Mouse (Mus musculus) heart, postnatal 4 days (tissue): Measurements from ENCODE around the gene Chrna9. TPM values are rescaled to one million over a fixed set of nuclear protein-coding genes. Genes with fewer than 3 reads are reported as not detected.
"Not testable (repeated sequence)": the region's sequence is repeated elsewhere in the genome, so short reads cannot be mapped to it uniquely, and the experiment has no call there.

Experiments
- DNase-seq: peaks from one replicate; pipeline ENCODE4 v3.0.0; 2021
- total RNA-seq, 2 experiments: library from RNA; stranded (reverse); gene quantifications; 2 replicates each; pipeline ENCODE4 v1.2.3; 2021

Gene Chrna9
- total RNA-seq, 2 experiments from 2014 or later, result 0.54 TPM; not detected in 1

DNA sequence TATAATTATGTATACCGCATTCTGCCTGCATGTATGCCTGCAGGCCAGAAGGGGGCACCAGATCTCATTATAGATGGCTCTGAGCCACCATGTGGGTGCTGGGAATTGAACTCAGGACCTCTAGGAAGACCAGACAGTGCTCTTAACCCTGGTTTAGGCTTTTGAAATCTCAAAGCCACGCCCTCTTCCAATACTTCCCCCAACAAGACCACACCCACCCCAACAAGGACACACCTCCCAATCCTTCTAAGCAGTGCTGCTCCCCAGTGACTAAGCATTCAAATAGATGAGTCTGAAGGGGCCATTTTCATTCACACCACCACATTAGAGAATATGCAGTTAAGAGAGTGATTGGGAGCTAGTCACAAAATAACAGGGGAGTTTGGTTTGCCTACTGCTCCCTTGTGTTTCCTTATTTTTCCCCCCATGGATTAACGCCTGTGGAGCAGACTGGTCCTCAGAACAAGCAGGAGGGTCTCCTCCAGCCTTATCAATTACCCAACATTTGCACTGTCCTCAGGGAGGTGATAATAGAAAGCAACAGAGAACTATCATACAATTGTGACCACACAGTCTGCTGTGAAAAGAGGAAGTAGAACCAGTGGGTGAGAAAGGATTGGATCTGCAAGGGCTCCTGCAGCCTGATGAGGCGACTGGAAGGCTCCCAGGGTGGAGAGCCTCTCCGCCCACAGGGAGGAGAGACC lies 25.3 kb downstream of the Chrna9 start:
- no peak for DNase-seq

DNA sequence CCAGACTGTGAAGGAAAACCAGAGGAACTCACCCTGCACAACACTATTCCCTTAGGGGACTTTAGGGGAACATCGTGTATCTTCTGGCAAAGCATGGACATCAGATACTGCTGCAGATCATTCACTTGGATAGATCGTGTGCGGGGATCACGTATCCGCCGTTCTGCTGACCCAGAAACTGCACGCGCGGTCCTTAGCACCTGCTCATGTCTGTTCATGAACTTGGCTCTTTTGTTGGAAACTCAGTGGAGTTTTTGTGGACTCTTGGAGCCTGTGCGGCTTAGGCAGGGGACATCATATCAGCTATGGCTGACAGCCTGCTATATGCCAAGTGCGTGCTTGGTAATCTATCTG lies 25.9 kb downstream of the Chrna9 start:
- no peak for DNase-seq

DNA sequence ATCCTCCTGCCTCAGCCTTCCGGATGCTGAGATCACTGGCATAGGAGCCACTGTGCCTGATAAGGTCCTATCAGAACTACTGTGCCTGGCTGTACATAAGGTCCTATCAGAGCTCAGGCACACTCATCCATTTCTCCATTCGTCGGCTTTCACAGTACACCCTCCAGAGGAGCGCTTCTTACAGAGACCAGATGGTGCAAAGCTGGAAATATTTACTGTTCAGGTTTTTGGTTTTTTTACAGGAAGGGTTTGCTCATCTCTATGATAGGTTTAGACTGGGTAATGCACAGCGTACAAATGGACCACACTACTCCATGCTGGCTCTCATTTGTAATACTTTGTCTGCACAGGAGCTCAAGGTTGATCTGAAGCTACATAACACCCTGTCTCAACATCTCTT lies 28.6 kb downstream of the Chrna9 start:
- DNase-seq, result no peak

GRCm38 (mm10) chr5:65965771-65966279 lies 31.1 kb downstream of the Chrna9 start:
- DNase-seq, result no peak

DNA sequence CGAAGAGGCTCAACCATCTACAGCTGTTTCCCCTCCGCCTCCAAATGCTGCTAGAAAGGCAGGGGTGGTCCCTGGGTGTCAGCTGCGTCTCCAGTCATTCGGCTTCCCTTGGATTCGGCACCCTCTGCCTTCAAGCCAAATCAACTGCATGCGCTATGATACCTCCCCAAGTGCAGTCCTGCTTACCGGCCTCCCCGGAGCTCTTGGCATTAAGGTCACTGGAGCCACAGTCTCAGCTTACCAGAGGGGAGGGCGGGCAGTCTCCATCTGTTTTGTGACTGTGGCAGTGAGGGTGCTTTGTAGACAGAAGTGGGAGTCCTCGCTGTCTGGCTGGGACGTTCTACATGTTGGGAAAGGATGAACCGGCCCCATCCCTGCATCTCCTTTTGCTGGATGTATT lies 32.4 kb downstream of the Chrna9 start:
- DNase-seq, result no peak

DNA sequence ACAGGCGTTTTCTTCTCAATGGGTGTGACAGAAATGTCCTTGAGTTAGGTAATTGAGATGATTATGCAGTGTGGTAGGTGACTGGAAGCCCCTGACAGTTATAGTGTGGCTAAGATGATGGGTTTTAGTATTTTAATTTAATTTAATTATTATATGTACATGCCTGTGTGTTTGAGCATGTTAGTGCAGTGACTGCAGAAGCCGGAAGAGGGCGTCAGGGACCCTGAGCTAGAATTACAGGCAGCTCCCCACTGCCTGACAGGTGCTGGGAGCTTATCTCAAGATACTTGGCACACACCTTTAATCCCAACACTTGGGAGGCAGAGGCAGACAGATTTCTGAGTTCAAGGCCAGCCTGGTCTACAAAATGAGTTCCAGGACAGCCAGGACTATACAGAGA lies 33.3 kb downstream of the Chrna9 start:
- DNase-seq, result no peak

- DNase-seq, result no peak
Measured at GRCm38 (mm10) chr5:65973189-65973588, 38.5 kb downstream of the Chrna9 start.

- DNase-seq, result no peak
Measured at GRCm38 (mm10) chr5:65975731-65976130, 41.0 kb downstream of the Chrna9 start.

DNA sequence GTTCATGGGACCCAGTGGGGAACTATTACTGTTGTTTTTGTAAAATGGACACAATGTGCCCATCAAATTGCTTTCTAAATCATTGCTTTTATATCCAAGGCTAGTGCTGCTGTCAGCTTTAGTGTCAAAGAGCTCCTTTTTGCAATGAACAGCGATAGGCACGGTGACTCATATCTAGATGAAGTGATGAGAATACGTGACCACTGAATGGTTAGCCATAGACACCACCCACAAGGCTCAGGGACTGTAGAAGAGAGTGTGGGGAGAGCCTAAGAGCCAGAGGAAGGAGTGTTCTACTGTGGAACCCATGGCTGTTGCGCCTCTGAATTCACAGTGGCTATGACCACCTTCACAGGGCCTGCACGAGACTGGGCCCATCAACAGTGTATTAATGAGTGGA lies 51.7 kb downstream of the Chrna9 start:
- no peak for DNase-seq

DNA sequence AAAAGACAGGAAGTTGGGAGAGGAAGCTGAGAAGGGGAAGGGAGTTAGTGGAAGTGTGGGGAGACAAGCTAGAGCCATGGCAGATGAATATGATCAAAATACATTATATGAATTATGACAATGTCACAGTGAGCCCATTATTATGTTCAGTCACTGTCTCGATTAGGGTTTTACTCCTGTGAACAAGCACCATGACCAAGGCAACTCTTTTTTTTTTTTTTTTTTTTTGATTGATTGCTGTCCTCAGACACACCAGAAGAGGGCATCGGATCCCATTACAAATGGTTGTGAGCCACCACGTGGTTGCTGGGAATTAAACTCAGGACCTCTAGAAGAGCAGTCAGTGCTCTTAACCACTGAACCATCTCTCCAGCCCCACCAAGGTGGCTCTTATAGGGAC lies 52.3 kb downstream of the Chrna9 start:
- DNase-seq, result not testable (repeated sequence)

DNA sequence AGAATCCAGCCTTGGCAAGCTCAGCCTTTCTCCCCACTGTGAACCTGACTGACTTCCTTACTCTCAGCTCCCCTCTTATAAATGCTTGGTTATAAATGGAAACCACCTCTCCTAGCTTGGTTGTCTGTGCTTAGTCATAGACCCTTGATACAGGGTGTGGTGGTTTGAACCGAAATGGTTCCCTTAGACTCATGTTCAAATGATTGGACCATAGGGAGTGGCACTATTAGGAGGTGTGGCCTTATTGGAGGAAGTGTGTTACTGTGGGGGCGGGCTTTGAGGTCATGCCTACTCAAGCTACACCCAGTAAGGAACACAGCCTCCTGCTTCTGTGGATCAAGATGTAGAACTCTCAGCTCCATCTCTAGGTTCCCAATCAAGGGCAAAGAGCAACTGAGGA lies 56.5 kb downstream of the Chrna9 start:
- no peak for DNase-seq

GRCm38 (mm10) chr5:65994643-65995042 lies 59.9 kb downstream of the Chrna9 start:
- DNase-seq, result peak; percentile 10

DNA sequence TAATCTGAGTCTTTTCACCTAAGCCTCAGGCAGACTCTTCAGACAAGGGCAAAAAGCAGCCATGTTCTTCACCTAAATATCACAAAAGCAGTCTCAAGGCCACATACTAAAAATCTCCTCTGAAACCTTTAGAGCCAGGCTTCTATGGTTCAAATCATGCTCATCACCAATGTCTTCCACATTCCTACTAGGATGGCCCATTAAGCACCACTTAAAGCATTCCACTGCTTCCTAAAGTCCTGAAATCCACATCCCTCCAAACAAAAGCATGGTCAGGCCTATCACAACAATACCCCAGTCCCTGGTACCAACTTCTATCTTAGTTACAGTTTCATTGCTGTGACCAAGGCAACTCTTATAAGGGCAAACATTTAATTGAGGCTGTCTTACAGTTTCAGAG lies 63.1 kb downstream of the Chrna9 start:
- no peak for DNase-seq

DNA sequence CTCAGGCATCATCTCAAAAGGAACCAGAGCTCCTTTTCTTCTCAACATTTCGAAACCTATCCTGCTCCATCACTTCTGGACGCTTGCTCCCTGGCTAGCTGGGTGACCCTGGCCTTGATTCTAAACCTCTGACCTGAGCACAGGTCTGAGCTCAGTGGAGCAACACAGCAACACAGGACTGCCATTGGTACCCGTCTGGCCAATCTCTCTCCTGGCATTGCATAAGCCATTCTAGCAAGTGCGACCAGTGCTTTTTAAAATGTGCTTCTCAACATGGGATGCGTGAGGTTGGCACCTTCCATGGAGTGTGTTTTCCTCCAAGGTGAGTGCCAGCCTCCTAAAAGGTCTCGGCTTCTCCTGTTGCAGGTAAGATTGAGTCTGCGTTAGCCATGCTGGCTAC lies 64.4 kb downstream of the Chrna9 start:
- no peak for DNase-seq

DNA sequence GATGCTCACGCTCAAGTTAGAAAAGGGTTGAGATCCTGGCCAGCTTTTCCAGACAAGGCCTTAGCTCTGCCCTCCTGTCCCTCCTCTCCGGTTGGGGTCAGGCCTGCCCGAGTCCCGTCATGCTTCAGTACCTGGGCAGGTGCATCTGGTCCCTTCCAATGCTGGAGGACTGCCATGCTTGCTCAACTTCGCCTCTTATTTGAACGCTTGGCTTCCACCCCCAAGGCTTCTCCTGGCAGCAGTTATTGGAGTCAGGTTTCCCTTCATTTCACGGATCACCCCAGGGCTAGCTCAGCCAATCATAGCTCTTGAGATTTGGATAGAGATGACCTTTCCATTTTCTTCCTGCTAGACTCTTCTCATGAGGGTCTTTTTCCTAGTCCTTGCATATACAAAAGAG lies 65.4 kb downstream of the Chrna9 start:
- DNase-seq, result no peak

GRCm38 (mm10) chr5:66000567-66001125 lies 65.9 kb downstream of the Chrna9 start:
- no peak for DNase-seq

- no peak for DNase-seq
Measured at GRCm38 (mm10) chr5:66001232-66001631, 66.5 kb downstream of the Chrna9 start.

DNA sequence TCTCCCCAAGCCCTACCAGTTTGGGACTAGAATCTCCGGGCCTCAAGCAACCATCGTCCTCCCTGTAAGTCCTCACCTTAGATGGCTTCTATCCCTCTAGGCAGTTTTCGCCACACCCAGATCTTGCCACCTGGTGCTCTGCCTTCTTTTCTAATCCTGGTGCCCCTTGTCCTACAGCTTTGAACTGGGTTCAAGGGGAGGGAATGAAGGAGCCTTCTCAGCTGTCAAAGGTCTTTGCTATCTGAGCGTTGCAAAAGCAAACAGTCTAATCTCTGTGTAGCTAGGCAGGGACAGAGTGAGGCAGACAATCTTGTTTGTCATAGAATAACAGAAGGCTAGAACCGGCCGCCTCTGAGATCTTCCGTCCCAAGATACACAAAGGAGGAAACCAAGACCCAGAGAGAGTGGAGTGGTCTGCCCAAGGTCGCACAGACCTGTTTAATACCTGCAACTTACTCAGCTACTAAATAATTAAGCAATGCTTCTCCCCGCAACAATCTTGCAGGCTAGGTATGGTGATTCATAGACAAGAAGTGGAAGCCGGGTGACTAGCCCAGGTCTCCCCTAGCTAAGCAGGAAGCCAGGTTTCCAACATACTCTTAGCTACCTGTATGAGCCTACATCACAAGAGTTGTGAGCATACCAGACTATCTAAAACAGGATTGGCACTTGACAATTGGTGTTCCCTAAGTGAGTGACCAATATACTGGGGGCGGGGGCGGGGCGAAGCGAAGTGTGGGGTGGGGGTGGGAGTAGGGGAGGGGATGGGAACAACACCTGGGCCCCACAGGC lies 69.6 kb downstream of the Chrna9 start, which contains the start of gene 9130230L23Rik:
TSS of gene 9130230L23Rik (minus strand) at position 152 of the 792 bp plus-strand sequence.
- DNase-seq, result no peak

DNA sequence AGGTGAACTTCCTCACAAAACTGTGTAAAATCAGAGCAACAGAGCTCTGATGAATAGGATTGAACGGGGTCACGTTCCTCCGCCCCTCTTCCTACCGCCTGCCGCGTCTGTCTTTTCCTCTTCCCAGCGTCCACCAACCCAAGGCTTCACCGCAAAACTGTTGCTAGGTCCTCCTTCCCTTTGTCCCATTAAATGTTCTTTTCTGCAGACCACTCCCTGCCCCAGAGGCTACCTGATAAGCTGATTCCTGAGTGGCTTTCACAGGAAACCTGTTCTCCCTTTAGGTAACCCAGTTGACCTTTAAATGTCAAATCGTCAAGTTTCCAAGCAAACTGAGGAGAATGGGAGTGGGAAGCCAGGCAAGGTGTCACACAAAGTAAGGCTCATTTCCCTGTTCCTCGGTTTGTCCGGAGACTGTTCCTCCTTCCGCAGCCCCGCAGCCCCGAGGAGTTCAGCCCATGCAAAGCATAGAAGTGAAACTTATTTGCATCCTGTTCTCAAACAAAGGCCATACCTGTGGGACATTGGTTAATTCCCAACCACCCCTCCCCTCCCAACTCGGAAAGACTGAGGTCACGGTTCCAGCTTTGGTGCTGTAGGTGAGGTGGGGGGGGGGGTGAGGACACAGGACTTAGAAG lies 70.4 kb downstream of the Chrna9 start:
- no peak for DNase-seq

GRCm38 (mm10) chr5:66008245-66008967 lies 73.7 kb downstream of the Chrna9 start:
- DNase-seq, result no peak

GRCm38 (mm10) chr5:66013999-66014398 lies 79.3 kb downstream of the Chrna9 start:
- no peak for DNase-seq

DNA sequence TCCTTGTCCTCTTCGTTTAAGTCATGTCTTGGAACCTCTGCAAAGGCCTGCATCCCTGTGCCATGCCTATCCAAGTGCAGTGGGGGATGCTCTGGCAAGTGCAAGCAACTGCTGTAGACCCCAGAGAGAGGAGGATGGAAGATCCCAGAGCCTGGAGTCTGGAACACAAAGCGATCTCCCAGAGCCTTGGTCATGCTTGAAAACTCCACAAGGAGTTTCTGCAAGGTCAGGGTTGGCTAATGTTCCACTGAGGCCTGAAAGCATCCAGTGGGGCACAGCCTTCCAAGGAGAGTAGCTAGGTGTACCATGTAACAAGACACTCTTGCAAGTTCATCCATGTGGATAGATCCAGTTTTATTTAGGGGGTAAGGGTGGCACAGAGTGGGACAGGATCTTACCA lies 79.7 kb downstream of the Chrna9 start:
- no peak for DNase-seq
